31 mouse cellular contexts compared by ENCODE assay signal in the genomic region with DNA sequence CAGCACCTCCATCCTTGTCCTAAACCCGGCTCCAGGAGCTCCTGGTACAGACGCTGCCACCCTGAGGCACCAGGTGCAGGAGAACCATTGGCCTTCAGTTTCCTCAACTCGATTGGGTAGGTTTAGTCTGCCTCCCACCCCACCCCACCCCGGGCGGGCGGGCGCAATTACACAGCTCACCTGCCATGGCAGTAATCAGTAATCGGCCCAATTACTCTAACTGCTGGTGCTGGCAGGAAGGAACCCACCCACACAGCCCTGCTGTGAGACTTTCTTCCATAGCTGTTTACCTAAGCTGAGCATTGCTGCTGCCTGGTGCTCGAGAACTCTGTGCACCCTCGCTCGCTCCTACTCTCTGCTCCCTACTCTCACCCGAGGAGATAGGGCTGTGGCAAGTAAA. TPM values are rescaled to one million over a fixed set of nuclear protein-coding genes. Genes with fewer than 3 reads are reported as not detected.
DNase-seq lines count a peak whose midpoint lies in the region; ATAC-seq lines count a peak whose summit lies in the region.
"Had no signal": no experiment of that assay in that cellular context is flagged by ENCODE, and none has a peak within 500 bp of the region (broad histone marks: within the 10 kb centered on the region; RNA-seq: fewer than 3 reads in every experiment).

No protein-coding gene starts in this region.

- peaks cover 7% of the 10 kb centered on the region; the same call in 1 of the 2 replicates for H3K4me1 ChIP-seq in intestine, embryonic 15.5 days (replicated peaks)
- peaks cover 17% of the 10 kb centered on the region for H3K4me1 ChIP-seq in kidney, embryonic 16.5 days (ENCODE audit: insufficient read depth, low read length)
- no peaks in the 10 kb centered on the region for H3K4me1 ChIP-seq in hindbrain, embryonic 11.5 days (replicated peaks; ENCODE audit: control insufficient read depth, insufficient read depth, low read length)
- H3K4me1 ChIP-seq: embryonic facial prominence, embryonic 13.5 days; forebrain, embryonic 10.5 days; hindbrain, embryonic 13.5 days; limb, embryonic 13.5 days; liver, embryonic 12.5 days; neural tube, embryonic 12.5 days had no signal

- no peak overlapping the region for H3K9ac ChIP-seq in intestine, embryonic 15.5 days
- no peak overlapping the region for H3K9ac ChIP-seq in kidney, embryonic 16.5 days (replicated peaks; ENCODE audit: low read length)
- no peak overlapping the region for H3K9ac ChIP-seq in hindbrain, embryonic 11.5 days (ENCODE audit: low read depth, low read length)
- H3K9ac ChIP-seq: embryonic facial prominence, embryonic 13.5 days; hindbrain, embryonic 13.5 days; limb, embryonic 13.5 days; liver, embryonic 12.5 days; liver, postnatal 0 days; neural tube, embryonic 12.5 days had no signal

- H3K27me3 ChIP-seq in intestine, embryonic 15.5 days (replicated peaks), result no peaks in the 10 kb centered on the region
- H3K27me3 ChIP-seq in kidney, embryonic 16.5 days (ENCODE audit: insufficient read depth, low read length), result no peaks in the 10 kb centered on the region
- H3K27me3 ChIP-seq in hindbrain, embryonic 11.5 days (ENCODE audit: control insufficient read depth, insufficient read depth, low read length), result no peaks in the 10 kb centered on the region
- H3K27me3 ChIP-seq: embryonic facial prominence, embryonic 13.5 days; hindbrain, embryonic 13.5 days; limb, embryonic 13.5 days; neural tube, embryonic 12.5 days had no signal

- H3K9me3 ChIP-seq in intestine, embryonic 15.5 days, result no peaks in the 10 kb centered on the region
- no peaks in the 10 kb centered on the region for H3K9me3 ChIP-seq in kidney, embryonic 16.5 days (ENCODE audit: low read length)
- H3K9me3 ChIP-seq in hindbrain, embryonic 11.5 days (ENCODE audit: control insufficient read depth, low read length), result no peaks in the 10 kb centered on the region
- H3K9me3 ChIP-seq: embryonic facial prominence, embryonic 13.5 days; forebrain, embryonic 10.5 days; G1E; hindbrain, embryonic 13.5 days; limb, embryonic 13.5 days; liver, embryonic 12.5 days; neural tube, embryonic 12.5 days had no signal

- no peaks in the 10 kb centered on the region for H3K36me3 ChIP-seq in intestine, embryonic 15.5 days
- no peaks in the 10 kb centered on the region for H3K36me3 ChIP-seq in kidney, embryonic 16.5 days (ENCODE audit: insufficient read depth, low read length)
- H3K36me3 ChIP-seq in hindbrain, embryonic 11.5 days (ENCODE audit: control insufficient read depth, insufficient read depth, low read length), result no peaks in the 10 kb centered on the region
- H3K36me3 ChIP-seq: embryonic facial prominence, embryonic 13.5 days; forebrain, embryonic 10.5 days; G1E; hindbrain, embryonic 13.5 days; limb, embryonic 13.5 days; liver, embryonic 12.5 days; neural tube, embryonic 12.5 days had no signal

- H3K27ac ChIP-seq in intestine, embryonic 15.5 days, result no peak overlapping the region
- peak overlapping the region; percentile 40; the same call in 1 of the 2 replicates for H3K27ac ChIP-seq in kidney, embryonic 16.5 days (ENCODE audit: low read length)
- no peak overlapping the region for H3K27ac ChIP-seq in hindbrain, embryonic 11.5 days (ENCODE audit: low read depth, low read length)
- H3K27ac ChIP-seq: embryonic facial prominence, embryonic 13.5 days; forebrain, embryonic 10.5 days; gastrocnemius, adult 2 months; hindbrain, embryonic 13.5 days; limb, embryonic 13.5 days; liver, embryonic 12.5 days; neural tube, embryonic 12.5 days had no signal

- H3K4me2 ChIP-seq in intestine, embryonic 15.5 days (replicated peaks), result no peak overlapping the region
- H3K4me2 ChIP-seq in kidney, embryonic 16.5 days (replicated peaks; ENCODE audit: low read depth, low read length), result no peak overlapping the region
- no peak overlapping the region for H3K4me2 ChIP-seq in hindbrain, embryonic 11.5 days (replicated peaks; ENCODE audit: low read depth, low read length)
- H3K4me2 ChIP-seq: embryonic facial prominence, embryonic 13.5 days; heart, embryonic 11.5 days; hindbrain, embryonic 13.5 days; limb, embryonic 13.5 days; liver, embryonic 12.5 days; midbrain, embryonic 11.5 days; neural tube, embryonic 12.5 days had no signal

- no peak overlapping the region for H3K4me3 ChIP-seq in intestine, embryonic 15.5 days (replicated peaks)
- H3K4me3 ChIP-seq in kidney, embryonic 16.5 days (ENCODE audit: low read length), result no peak overlapping the region
- H3K4me3 ChIP-seq in hindbrain, embryonic 11.5 days (ENCODE audit: low read depth, low read length), result no peak overlapping the region
- H3K4me3 ChIP-seq: embryonic facial prominence, embryonic 13.5 days; forebrain, embryonic 10.5 days; gastrocnemius, adult 2 months; hindbrain, embryonic 13.5 days; limb, embryonic 13.5 days; liver, embryonic 12.5 days; myocyte; neural tube, embryonic 12.5 days had no signal

- ATAC-seq in intestine, embryonic 15.5 days, result peak; percentile 42; the same call in 1 of the 2 replicates
- ATAC-seq in kidney, embryonic 16.5 days (ENCODE audit: low FRiP score, low TSS enrichment), result peak; percentile 52
- ATAC-seq in hindbrain, embryonic 11.5 days (ENCODE audit: low FRiP score), result no peak
- ATAC-seq: forebrain, embryonic 16.5 days; liver, embryonic 12.5 days; liver, postnatal 0 days; midbrain, embryonic 16.5 days had no signal

- DNase-seq in kidney, adult 11 months, result peak; percentile 51
- DNase-seq in kidney, adult 9 months, result no peak
- DNase-seq in kidney, postnatal 4 days, result peak; percentile 66 to 82
- no peak for DNase-seq in hindbrain, embryonic 11.5 days (ENCODE audit: low spot score)
- no peak for DNase-seq in liver
- no peak for DNase-seq in spleen, postnatal 4 days (ENCODE audit: low spot score in 2 of 2)
- DNase-seq: adrenal gland, postnatal 25 days; cerebellum, adult 18-20 months; cerebellum, postnatal 10 days; gastrocnemius, adult 2 months; gastrocnemius, postnatal 36 days; heart, adult 18-20 months; heart, postnatal 36 days; liver, postnatal 0 days; lung, postnatal 36 days; right cerebral cortex, postnatal 14 days; thymus, postnatal 25 days had no signal

- WGBS in intestine, embryonic 15.5 days, result 74% methylated on average over 12 of the region's 12 CpGs
- WGBS in kidney, embryonic 16.5 days, result 50% methylated on average over 12 of the region's 12 CpGs
- 92% methylated on average over 12 of the region's 12 CpGs for WGBS in hindbrain, embryonic 11.5 days

RNA-seq across cellular contexts. Expression of gene Vdr, which starts 22.0 kb away (rescaled TPM):
- 1.5 and 2.2 TPM in 2 replicates for polyA plus RNA-seq in intestine, embryonic 15.5 days (2015; fragmentation: Nextera tagmentation; extraction: Ambion mirVana)
- 9.6 and 10.5 TPM in 2 replicates for polyA plus RNA-seq in kidney, embryonic 16.5 days (2015; fragmentation: Nextera tagmentation; extraction: Ambion mirVana)
- 0.22 TPM in 2 replicates for polyA plus RNA-seq in hindbrain, embryonic 11.5 days (2014; fragmentation: Nextera tagmentation; extraction: Ambion mirVana)
- polyA plus RNA-seq: forebrain, embryonic 16.5 days had no signal

RNA-seq across cellular contexts. Expression of gene Tmem106c, which starts 31.6 kb away (rescaled TPM):
- 39.3 and 44.4 TPM in 2 replicates for polyA plus RNA-seq in intestine, embryonic 15.5 days (2015; fragmentation: Nextera tagmentation; extraction: Ambion mirVana)
- polyA plus RNA-seq in kidney, embryonic 16.5 days (2015; fragmentation: Nextera tagmentation; extraction: Ambion mirVana), result 56.0 and 61.3 TPM in 2 replicates
- 52.0 and 59.9 TPM in 2 replicates for polyA plus RNA-seq in hindbrain, embryonic 11.5 days (2014; fragmentation: Nextera tagmentation; extraction: Ambion mirVana)

Comparison
In these comparisons a context has a peak if more than half of its experiments do, and no peak if none do; other contexts are left out.
1. DNase-seq: peak in kidney, adult 11 months (single experiment) and kidney, postnatal 4 days (2 of 2); none in kidney, adult 9 months (single experiment), hindbrain, embryonic 11.5 days (single experiment), liver (single experiment) and spleen, postnatal 4 days (0 of 2).